Mouse (Mus musculus): ENCODE results near the gene Tmed4.
"Not testable (repeated sequence)": the region's sequence is repeated elsewhere in the genome, so short reads cannot be mapped to it uniquely, and the experiment has no call there.

Gene Tmed4

GRCm38 (mm10) chr11:6266621-6267020 lies 8.0 kb downstream of the Tmed4 start:
- Histone ChIP-seq H3K4me3 (replicated peaks; ENCODE audit: low read length) (peak overlapping the region; percentile 99), H3K9me3 (ENCODE audit: low read length) (no peaks in the 10 kb centered on the region), H3K4me1 (replicated peaks; ENCODE audit: low read depth, low read length) (peaks cover 40% of the 10 kb centered on the region), H3K36me3 (ENCODE audit: insufficient read depth, low read length) (peaks cover 71% of the 10 kb centered on the region), H3K27me3 (ENCODE audit: insufficient read depth, low read length) (no peaks in the 10 kb centered on the region)
- TF ChIP-seq POU5F1 (IDR thresholded peaks at IDR 0.05; ENCODE audit: borderline replicate concordance, low read length) = no peak
- TF ChIP-seq NANOG (IDR thresholded peaks at IDR 0.05; ENCODE audit: borderline replicate concordance, low read length) = no peak
- TF ChIP-seq CTCF (conservative IDR thresholded peaks at IDR 0.05; ENCODE audit: low read length) = no peak

- Histone ChIP-seq H3K36me3 (ENCODE audit: insufficient read depth, low read length) (peaks cover 99% of the 10 kb centered on the region), H3K27me3 (ENCODE audit: insufficient read depth, low read length) (no peaks in the 10 kb centered on the region), H3K4me3 (replicated peaks; ENCODE audit: low read length) (no peak overlapping the region), H3K4me1 (replicated peaks; ENCODE audit: low read depth, low read length) (peaks cover 73% of the 10 kb centered on the region), H3K9me3 (ENCODE audit: low read length) (no peaks in the 10 kb centered on the region)
- TF ChIP-seq NANOG (IDR thresholded peaks at IDR 0.05; ENCODE audit: borderline replicate concordance, low read length) (no peak), CTCF (conservative IDR thresholded peaks at IDR 0.05; ENCODE audit: low read length) (peak; percentile 97)
These were observed 13.1 kb downstream of the Tmed4 start for GRCm38 (mm10) chr11:6261434-6262082.

GRCm38 (mm10) chr11:6259413-6259812 lies 15.3 kb downstream of the Tmed4 start:
- no peak for TF ChIP-seq POU5F1 (IDR thresholded peaks at IDR 0.05; ENCODE audit: borderline replicate concordance, low read length)
- no peak for TF ChIP-seq NANOG (IDR thresholded peaks at IDR 0.05; ENCODE audit: borderline replicate concordance, low read length)
- no peak for TF ChIP-seq CTCF (conservative IDR thresholded peaks at IDR 0.05; ENCODE audit: low read length)
- Histone ChIP-seq H3K9me3 (ENCODE audit: low read length) (no peaks in the 10 kb centered on the region), H3K27me3 (ENCODE audit: insufficient read depth, low read length) (no peaks in the 10 kb centered on the region)

GRCm38 (mm10) chr11:6256490-6257072 lies 18.1 kb downstream of the Tmed4 start:
- peaks cover 54% of the 10 kb centered on the region for H3K4me1 ChIP-seq (replicated peaks; ENCODE audit: low read depth, low read length)
- H3K36me3 ChIP-seq (ENCODE audit: insufficient read depth, low read length) = peaks cover 50% of the 10 kb centered on the region
- no peak for TF ChIP-seq NANOG (IDR thresholded peaks at IDR 0.05; ENCODE audit: borderline replicate concordance, low read length)
- no peak for TF ChIP-seq POU5F1 (IDR thresholded peaks at IDR 0.05; ENCODE audit: borderline replicate concordance, low read length)
- TF ChIP-seq CTCF (conservative IDR thresholded peaks at IDR 0.05; ENCODE audit: low read length) = no peak
- H3K4me3 ChIP-seq (replicated peaks; ENCODE audit: low read length) = no peak overlapping the region
- H3K27me3 ChIP-seq (ENCODE audit: insufficient read depth, low read length) = no peaks in the 10 kb centered on the region
- no peaks in the 10 kb centered on the region for H3K9me3 ChIP-seq (ENCODE audit: low read length)

More at GRCm38 (mm10) chr11:6259413-6259812, 15.3 kb downstream of the Tmed4 start:
- Histone ChIP-seq H3K4me1 (replicated peaks; ENCODE audit: low read depth, low read length) (peaks cover 61% of the 10 kb centered on the region), H3K36me3 (ENCODE audit: insufficient read depth, low read length) (peaks cover 79% of the 10 kb centered on the region), H3K4me3 (replicated peaks; ENCODE audit: low read length) (no peak overlapping the region)

GRCm38 (mm10) chr11:6254602-6255001 lies 20.1 kb downstream of the Tmed4 start:
- Histone ChIP-seq H3K36me3 (ENCODE audit: insufficient read depth, low read length) (peaks cover 31% of the 10 kb centered on the region), H3K4me1 (replicated peaks; ENCODE audit: low read depth, low read length) (peaks cover 40% of the 10 kb centered on the region)
- not testable (repeated sequence) for H3K4me3 ChIP-seq (replicated peaks; ENCODE audit: low read length); H3K9me3 ChIP-seq (ENCODE audit: low read length); H3K27me3 ChIP-seq (ENCODE audit: insufficient read depth, low read length)

- no peak for TF ChIP-seq NANOG (IDR thresholded peaks at IDR 0.05; ENCODE audit: borderline replicate concordance, low read length)
- H3K27me3 ChIP-seq (ENCODE audit: insufficient read depth, low read length) = no peaks in the 10 kb centered on the region
- H3K4me1 ChIP-seq (replicated peaks; ENCODE audit: low read depth, low read length) = peaks cover 23% of the 10 kb centered on the region
- peaks cover 13% of the 10 kb centered on the region for H3K36me3 ChIP-seq (ENCODE audit: insufficient read depth, low read length)
- H3K4me3 ChIP-seq (replicated peaks; ENCODE audit: low read length) = no peak overlapping the region
- no peaks in the 10 kb centered on the region for H3K9me3 ChIP-seq (ENCODE audit: low read length)
These were observed 21.8 kb downstream of the Tmed4 start for GRCm38 (mm10) chr11:6252824-6253223.

GRCm38 (mm10) chr11:6252248-6252647 lies 22.4 kb downstream of the Tmed4 start:
- Histone ChIP-seq H3K27me3 (ENCODE audit: insufficient read depth, low read length) (no peaks in the 10 kb centered on the region), H3K4me3 (replicated peaks; ENCODE audit: low read length) (no peak overlapping the region), H3K9me3 (ENCODE audit: low read length) (no peaks in the 10 kb centered on the region), H3K36me3 (ENCODE audit: insufficient read depth, low read length) (peaks cover 7% of the 10 kb centered on the region), H3K4me1 (replicated peaks; ENCODE audit: low read depth, low read length) (peaks cover 17% of the 10 kb centered on the region)
- TF ChIP-seq CTCF (conservative IDR thresholded peaks at IDR 0.05; ENCODE audit: low read length) (no peak), NANOG (IDR thresholded peaks at IDR 0.05; ENCODE audit: borderline replicate concordance, low read length) (no peak), POU5F1 (IDR thresholded peaks at IDR 0.05; ENCODE audit: borderline replicate concordance, low read length) (no peak)

GRCm38 (mm10) chr11:6244707-6245106 lies 30.0 kb downstream of the Tmed4 start:
- H3K4me1 ChIP-seq (replicated peaks; ENCODE audit: low read depth, low read length) = peaks cover 6% of the 10 kb centered on the region; the same call in 1 of the 2 replicates
- no peaks in the 10 kb centered on the region for H3K27me3 ChIP-seq (ENCODE audit: insufficient read depth, low read length)
- no peak for TF ChIP-seq POU5F1 (IDR thresholded peaks at IDR 0.05; ENCODE audit: borderline replicate concordance, low read length)
- TF ChIP-seq CTCF (conservative IDR thresholded peaks at IDR 0.05; ENCODE audit: low read length) = no peak
- no peak for TF ChIP-seq NANOG (IDR thresholded peaks at IDR 0.05; ENCODE audit: borderline replicate concordance, low read length)
- H3K9me3 ChIP-seq (ENCODE audit: low read length) = no peaks in the 10 kb centered on the region
- H3K4me3 ChIP-seq (replicated peaks; ENCODE audit: low read length) = peak overlapping the region; percentile 48
- H3K36me3 ChIP-seq (ENCODE audit: insufficient read depth, low read length) = no peaks in the 10 kb centered on the region

GRCm38 (mm10) chr11:6233025-6233424 lies 41.6 kb downstream of the Tmed4 start:
- H3K9me3 ChIP-seq (ENCODE audit: low read length) = peaks cover 26% of the 10 kb centered on the region
- 0 out of 2 replicates have a peak, but pooled peaks cover 5% of the 10 kb centered on the region for H3K4me1 ChIP-seq (replicated peaks; ENCODE audit: low read depth, low read length)
- no peak for TF ChIP-seq NANOG (IDR thresholded peaks at IDR 0.05; ENCODE audit: borderline replicate concordance, low read length)

More at GRCm38 (mm10) chr11:6233025-6233424, 41.6 kb downstream of the Tmed4 start:
- no peaks in the 10 kb centered on the region for H3K36me3 ChIP-seq (ENCODE audit: insufficient read depth, low read length)
- no peak overlapping the region for H3K4me3 ChIP-seq (replicated peaks; ENCODE audit: low read length)
- H3K27me3 ChIP-seq (ENCODE audit: insufficient read depth, low read length) = peaks cover 6% of the 10 kb centered on the region

All from E14TG2a.4 (cell line).